Mouse (Mus musculus): ENCODE results near the gene Smdt1.
"Not testable (repeated sequence)": the region's sequence is repeated elsewhere in the genome, so short reads cannot be mapped to it uniquely, and the experiment has no call there.

GRCm38 (mm10) chr15:82393922-82394321 lies 55.2 kb downstream of the Smdt1 start, which contains the start of gene Cyp2d11:
- not testable (repeated sequence) for TF ChIP-seq CTCF (IDR thresholded peaks at IDR 0.05; ENCODE audit: extremely low read depth, insufficient read length, insufficient replicate concordance, low read depth, low read length); POLR2A (IDR thresholded peaks at IDR 0.05; ENCODE audit: low read depth, low read length)
